Mouse (Mus musculus) embryonic stem cell, embryonic (primary cell): ENCODE measurements around the gene Tdrd12.

Source experiments
- CTCF ChIA-PET, 4 experiments: fragments of 300-600 bp in 2 of 4; fragments of 350-600 bp in 2 of 4; sonication (Branson Sonifier 250); formaldehyde crosslinking; loops; one replicate each; lab custom pipeline; 2022; ENCODE audit warnings: inconsistent platforms in 2 of 4; lab: Charles Lee
- POLR2A ChIA-PET, 4 experiments: fragments of 300-600 bp in 2 of 4; fragments of 350-600 bp in 2 of 4; sonication (Branson Sonifier 250); formaldehyde crosslinking; loops; one replicate each; lab custom pipeline; 2022; ENCODE audit warnings: antibody characterized with exemption in 4 of 4, inconsistent platforms in 1 of 4; lab: Charles Lee

The Tdrd12 gene

DNA sequence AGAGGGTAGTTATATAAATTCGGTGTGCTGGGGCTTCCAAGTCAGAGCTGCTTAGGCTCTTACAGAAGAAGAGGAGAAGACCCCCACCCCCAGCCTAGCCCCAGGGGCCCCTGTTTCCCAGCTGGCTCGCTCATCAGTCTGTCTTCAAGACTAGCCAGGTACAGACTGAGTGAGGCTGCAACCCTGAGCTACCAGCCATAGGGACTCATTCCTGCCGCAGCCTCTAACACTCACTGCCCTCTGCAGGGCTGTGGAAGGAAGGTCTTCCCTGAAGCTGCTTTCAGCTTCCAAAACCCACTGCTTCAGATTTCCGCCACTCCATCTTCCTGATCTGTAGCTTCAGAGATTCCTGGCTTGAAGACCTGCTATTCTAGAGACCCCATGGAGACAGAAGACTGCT lies 35.5 kb downstream of the Tdrd12 start:
- ChIA-PET POLR2A (interaction anchor here in 2 of 4 experiments (0.7 to 3.0 kb wide), 7 partner anchors 13 to 232 kb away, joined by 3 to 16 read pairs (median 4); partner anchors contain the start of genes Cep89 (in 1 of the 2) and Faap24 (in 1 of the 2)), CTCF (interaction anchor here in 2 of 4 experiments (1.0 to 1.3 kb wide), 6 partner anchors 13 to 108 kb away, joined by 3 to 4 read pairs (median 3); no protein-coding TSS in a partner anchor)

DNA sequence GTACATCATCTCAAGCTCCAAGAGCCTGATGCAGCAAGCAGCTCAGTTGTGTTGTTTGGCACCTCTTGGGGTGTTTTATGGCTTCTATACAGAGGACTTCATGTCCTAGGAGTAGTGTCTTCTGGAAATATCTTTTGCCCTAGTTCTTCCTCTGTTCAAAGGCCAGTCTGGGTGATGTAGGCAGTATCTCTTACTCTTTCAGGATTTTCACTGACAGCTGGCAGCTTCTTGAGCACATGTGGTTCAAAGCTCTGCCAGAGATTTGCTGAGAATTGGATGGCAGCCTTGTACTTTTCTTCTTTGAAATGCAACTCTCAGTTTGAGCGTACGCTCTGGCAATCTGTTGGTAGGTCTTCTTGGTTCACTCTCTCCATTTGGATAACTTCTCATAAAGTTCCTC lies 40.0 kb downstream of the Tdrd12 start:
- CTCF ChIA-PET, result interaction anchor here in 1 of 4 experiments (1.0 kb wide), 1 partner anchor 131 kb away, joined by 3 read pairs; no protein-coding TSS in a partner anchor
- POLR2A ChIA-PET, result no interaction called here

DNA sequence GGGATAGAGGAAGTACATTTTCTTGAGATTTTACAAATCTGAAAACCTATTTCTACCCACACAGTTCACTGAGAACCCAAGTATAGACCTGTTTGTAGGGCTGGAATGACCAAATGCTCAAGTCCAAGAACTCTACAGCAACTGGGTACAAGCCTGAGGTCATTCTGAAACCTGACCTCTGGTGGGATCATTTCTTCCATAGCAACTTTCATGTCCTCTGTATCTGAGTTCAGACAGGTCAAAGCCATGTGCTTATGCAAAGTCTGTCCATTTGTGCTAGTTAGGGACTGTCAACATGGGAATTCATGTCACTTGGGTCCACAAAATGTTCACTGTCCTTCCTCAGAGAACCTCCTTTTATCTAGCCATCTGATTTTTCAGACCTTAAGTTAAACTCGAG lies 46.5 kb downstream of the Tdrd12 start:
- ChIA-PET CTCF (no interaction called here), POLR2A (no interaction called here)

DNA sequence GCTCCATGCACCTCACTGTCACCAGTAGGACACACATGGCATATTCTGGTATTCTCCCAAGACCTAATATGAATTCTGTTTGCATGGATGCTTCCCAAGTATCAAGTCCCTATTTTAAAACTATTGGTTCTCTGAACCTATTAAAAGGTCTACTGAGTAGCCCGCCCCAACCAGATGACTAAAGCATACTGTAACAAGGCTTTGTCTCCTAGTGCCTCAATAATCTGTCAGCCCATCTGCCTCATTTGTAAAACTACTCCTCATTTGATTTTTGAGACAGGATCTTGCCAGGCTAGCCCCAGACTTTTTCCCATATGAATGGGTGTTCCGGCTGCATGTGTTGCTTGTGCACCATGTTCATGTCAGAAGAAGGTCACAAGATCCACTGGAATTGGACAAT lies 47.4 kb downstream of the Tdrd12 start:
- POLR2A ChIA-PET, result interaction anchor here in 2 of 4 experiments (0.6 to 1.7 kb wide), 2 partner anchors 25 to 116 kb away, joined by 3 to 5 read pairs; no protein-coding TSS in a partner anchor
- CTCF ChIA-PET, result no interaction called here

DNA sequence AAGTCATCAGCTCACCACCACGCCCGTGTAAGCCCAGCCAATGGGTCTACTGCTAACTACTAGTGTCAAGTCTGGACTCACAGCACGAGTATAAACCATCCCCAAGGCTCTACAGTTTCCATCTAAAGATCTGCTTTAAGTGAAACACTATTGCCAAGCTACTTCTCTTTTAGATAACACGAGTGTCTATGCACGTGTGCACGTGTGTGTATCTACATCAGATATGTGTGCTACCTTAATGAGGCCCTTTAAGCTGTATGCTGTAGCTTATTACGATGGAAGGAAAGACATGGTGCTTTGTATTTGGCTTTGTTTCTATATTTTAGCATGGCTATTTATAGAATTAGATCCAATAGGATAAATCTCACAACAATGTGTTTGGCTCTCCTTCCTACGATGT lies 51.0 kb downstream of the Tdrd12 start:
- ChIA-PET POLR2A (interaction anchor here in 1 of 4 experiments (1.1 to 3.3 kb wide), 4 partner anchors 12 to 44 kb away, joined by 3 to 16 read pairs (median 4); no protein-coding TSS in a partner anchor), CTCF (no interaction called here)

DNA sequence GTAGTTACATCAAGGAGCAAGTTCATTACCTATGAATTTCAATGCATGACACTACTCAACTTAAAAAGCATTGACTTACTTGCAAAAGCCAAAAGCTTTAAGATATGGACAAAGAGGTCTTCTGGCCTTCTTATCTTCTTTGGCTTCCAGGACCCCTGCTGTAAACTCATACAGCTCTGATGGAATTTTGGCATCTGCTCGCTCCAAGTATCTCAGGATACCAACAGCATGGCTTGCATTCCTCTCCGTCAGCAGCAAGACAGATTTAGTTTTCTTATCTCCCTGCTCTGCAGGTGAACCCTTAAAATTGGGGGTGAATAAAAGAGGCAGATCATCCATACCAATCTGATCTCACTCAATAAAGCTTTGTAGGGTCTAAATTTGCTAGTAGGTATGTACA lies 52.4 kb downstream of the Tdrd12 start:
- POLR2A ChIA-PET, result interaction anchor here in 1 of 4 experiments (1.5 to 3.3 kb wide), 2 partner anchors 16 to 50 kb away, joined by 3 to 16 read pairs; no protein-coding TSS in a partner anchor

DNA sequence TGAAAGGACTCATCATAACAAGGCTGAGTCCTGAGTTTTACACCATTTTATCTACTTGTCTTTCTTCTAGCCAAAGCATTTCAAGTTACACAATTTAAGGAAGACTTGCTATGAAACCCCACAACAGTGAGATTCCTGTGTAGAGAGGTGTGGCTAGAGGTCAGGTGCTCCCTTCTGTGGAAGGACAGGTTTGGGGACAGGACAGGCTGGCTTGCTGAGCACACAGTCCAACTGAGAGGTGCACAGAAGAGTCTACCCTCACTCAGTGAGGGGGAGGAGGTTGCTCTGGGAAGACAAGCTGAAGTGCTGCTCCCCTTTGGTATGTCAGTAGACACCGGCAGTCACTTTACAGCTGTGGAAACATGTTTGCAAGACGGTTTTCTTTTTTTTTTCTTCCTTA lies 61.1 kb downstream of the Tdrd12 start:
- CTCF ChIA-PET, result no interaction called here

More for the DNA sequence above, 52.4 kb downstream of the Tdrd12 start:
- CTCF ChIA-PET, result interaction anchor here in 1 of 4 experiments (0.5 kb wide), 1 partner anchor 114 kb away, joined by 3 read pairs; no protein-coding TSS in a partner anchor

DNA sequence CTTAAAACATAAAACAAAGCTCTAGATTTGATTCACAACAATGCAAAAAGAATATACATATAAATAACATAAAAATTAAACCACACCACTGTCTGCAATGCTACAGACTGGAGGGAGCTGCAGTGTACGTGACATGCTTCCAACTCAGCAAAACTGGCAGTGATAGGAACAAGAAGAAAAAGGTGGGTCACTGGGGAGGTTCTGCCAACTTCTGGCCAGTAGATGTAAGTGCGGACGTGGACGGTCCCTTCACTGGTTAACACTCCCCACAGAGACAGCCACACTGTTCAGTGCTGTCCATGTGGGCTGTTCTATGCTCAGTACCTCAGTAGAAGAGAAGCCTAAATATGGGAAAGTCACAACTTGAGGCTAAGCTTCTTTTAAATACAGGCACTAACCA lies 66.8 kb downstream of the Tdrd12 start:
- POLR2A ChIA-PET, result interaction anchor here in 1 of 4 experiments (0.6 kb wide), 2 partner anchors 83 to 142 kb away, joined by 3 to 4 read pairs; no protein-coding TSS in a partner anchor
- CTCF ChIA-PET, result interaction anchor here in 1 of 4 experiments (1.0 kb wide), 1 partner anchor 112 kb away, joined by 4 read pairs; no protein-coding TSS in a partner anchor

More for the DNA sequence above, 61.1 kb downstream of the Tdrd12 start:
- POLR2A ChIA-PET, result interaction anchor here in 1 of 4 experiments (1.2 to 1.3 kb wide), 2 partner anchors 30 to 41 kb away, joined by 4 read pairs; no protein-coding TSS in a partner anchor

DNA sequence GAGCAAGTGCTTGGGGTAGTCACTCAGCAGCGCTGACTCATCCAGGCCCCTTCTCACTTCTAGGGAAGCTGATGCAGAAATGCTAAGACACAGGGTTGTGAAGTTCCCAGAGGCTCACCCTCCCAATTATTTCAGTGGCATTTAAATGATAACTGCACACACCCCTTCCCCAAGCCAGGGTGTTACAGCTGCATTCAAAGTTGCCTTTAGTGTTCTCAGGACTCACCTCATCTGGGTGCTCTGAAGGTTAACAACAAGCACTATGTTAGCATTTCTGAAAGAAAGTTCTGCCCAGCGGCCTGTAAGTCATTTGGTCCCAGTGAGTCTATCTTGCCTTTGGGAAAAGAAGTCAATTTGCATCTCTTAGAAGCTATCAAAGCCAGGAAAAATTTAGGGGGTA lies 69.7 kb downstream of the Tdrd12 start:
- ChIA-PET POLR2A (interaction anchor here in 3 of 4 experiments (0.6 to 3.8 kb wide), 8 partner anchors 12 to 553 kb away, joined by 3 to 30 read pairs (median 4); partner anchors contain the start of genes Slc7a9 (in 2 of the 3), Cep89 (in 1 of the 3) and Faap24 (in 1 of the 3)), CTCF (no interaction called here)

DNA sequence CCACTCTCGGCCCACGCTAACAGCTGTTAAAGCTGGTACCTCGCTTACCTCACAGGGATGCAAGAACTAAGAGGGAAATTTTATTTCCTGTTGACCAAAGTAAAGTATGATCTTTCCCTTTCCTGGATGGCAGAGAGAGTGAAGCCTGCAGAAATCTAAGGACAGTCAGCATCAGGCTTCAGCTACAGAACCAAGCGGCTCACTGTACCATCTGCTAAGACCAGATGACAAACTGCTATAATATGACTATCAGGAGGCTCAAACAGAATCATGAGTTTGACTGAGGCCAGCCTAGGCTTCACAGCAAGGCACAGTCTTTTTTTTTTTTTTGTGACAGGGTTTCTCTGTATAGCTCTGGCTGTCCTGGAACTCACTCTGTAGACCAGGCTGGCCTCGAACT lies 72.5 kb downstream of the Tdrd12 start:
- CTCF ChIA-PET, result interaction anchor here in 2 of 4 experiments (0.7 to 1.4 kb wide), 3 partner anchors 36 to 616 kb away, joined by 3 read pairs; no protein-coding TSS in a partner anchor

DNA sequence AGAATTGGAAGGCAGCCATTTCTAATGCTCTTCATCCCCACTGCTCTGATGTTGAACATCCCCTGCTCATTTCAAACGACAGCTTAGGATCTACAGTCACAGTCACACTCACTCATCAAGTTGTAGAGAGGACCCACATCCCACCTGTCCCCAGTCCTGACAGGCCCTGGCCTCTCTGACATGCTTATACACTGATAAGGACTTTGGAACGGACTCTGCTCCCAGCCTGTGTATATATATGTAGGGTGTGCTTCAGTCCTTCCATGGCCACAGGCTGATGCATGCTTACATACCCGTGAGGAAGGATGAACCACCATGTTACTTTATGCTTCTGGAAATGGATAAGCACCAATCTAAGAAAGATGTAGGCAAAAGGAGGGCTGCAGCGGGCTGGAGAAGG lies 76.6 kb downstream of the Tdrd12 start:
- ChIA-PET CTCF (interaction anchor here in 1 of 4 experiments (0.7 kb wide), 1 partner anchor 926 kb away, joined by 3 read pairs; no protein-coding TSS in a partner anchor), POLR2A (no interaction called here)

More for the DNA sequence above, 72.5 kb downstream of the Tdrd12 start:
- POLR2A ChIA-PET, result interaction anchor here in 2 of 4 experiments (1.1 to 3.8 kb wide), 3 partner anchors 16 to 49 kb away, joined by 3 to 30 read pairs (median 6); partner anchors contain the start of gene Slc7a9 (in 1 of the 2)

DNA sequence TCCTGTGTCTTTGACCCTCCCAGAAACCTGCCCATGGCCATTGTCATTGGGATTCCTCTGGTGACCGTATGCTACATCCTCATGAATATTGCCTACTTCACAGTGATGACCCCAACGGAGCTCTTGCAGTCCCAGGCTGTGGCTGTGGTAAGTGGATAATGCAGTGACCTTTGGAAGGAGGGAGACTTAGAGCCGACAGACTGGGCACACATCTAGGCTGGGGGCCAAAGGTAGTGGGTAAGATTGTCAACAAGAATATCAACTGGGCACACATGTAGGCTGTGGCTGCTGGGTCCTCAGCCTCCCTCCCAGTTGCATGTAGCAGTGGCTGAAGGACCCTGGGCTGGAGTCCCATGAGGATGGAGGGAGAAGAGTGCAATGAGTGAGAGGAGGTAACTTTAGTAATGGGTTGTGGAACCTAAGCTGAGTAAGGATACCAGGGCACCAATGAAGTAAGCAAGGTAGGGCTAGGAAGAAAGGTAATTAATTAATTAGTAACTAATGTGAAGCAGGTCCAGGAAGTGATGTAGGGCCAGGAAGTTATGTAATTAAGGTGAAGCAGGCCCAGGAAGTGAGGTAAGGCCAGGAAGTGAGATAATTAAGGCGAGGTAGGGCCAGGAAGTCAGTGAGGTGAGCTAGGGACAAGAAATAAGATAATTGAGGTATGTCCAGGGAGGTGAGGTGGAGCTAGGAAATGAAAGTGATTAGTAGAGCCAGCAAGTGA lies 81.3 kb downstream of the Tdrd12 start:
- CTCF ChIA-PET, result interaction anchor here in 1 of 4 experiments (0.5 kb wide), 1 partner anchor 178 kb away, joined by 3 read pairs; no protein-coding TSS in a partner anchor
- POLR2A ChIA-PET, result interaction anchor here in 2 of 4 experiments (0.9 to 1.5 kb wide), 4 partner anchors 9 to 33 kb away, joined by 3 to 7 read pairs (median 4); no protein-coding TSS in a partner anchor

DNA sequence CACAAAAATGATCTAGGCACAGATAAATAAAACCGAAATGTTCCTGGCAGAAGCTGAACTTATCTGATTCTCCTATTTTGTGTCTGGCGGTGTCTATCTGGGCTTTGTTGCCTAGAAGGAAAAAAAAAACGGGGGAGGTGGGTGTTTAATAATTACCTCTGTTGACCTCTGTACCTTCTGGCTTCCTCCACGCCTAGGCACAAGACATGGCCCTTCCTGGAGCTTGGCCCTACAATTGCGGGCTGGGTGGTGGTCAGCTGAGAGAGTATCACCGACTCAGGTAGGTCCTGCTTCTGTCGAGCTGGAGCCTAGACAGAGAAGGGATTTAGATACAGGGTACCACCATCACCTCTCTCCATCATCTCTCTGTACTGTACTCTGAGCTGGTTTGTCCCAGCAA lies 88.7 kb downstream of the Tdrd12 start:
- POLR2A ChIA-PET, result interaction anchor here in 3 of 4 experiments (0.5 to 5.3 kb wide), 7 partner anchors 11 to 106 kb away, joined by 3 to 30 read pairs (median 4); no protein-coding TSS in a partner anchor
- CTCF ChIA-PET, result interaction anchor here in 1 of 4 experiments (0.7 kb wide), 1 partner anchor 519 kb away, joined by 11 read pairs; no protein-coding TSS in a partner anchor

DNA sequence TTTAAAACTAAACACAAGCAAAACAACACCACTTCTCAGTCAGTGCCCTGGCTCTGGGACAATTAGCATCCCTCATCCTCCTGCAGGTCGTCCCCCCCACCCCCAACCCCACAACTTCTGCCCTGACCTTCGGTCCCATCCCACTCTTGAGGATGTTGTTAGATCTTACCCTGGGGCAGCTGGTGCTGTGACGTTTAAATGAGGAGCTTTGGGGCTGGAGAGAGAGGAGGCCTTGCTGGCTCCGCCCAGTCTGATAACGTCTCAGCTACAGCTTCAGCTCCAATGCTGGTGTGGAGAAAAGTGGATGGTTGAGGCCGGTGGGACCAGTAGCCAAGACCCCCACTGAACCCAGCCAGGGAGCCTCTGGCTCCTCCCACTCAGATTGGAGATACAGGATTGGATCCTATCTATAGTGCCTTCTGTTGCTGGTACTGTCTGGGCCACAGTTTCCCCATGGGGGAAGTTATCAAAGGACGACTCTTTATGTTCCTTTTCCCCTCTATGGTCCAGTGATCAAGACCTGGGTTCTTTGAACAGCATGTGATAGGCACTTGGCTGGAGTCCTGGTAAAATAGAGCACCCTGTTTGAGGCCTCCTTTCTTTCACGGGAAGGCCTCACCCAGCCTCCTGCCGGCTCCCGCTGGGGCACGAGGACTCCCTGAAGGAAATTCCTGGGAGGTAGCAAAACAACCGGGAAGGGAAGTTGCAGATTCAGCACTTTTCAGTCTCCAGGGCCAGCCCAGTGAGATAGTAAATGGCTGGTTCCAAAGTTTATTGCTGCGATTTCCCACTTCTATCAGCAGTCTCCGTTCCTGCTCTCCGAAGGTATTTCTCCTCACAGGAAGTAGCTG lies 89.3 kb downstream of the Tdrd12 start, which contains the start of gene Slc7a9:
Gene Slc7a9, plus strand, starts transcription at position 801 of the 851 bp plus-strand sequence.
- ChIA-PET CTCF (interaction anchor here in 2 of 4 experiments (0.6 to 1.2 kb wide), 3 partner anchors 13 to 518 kb away, joined by 3 to 11 read pairs (median 6); no protein-coding TSS in a partner anchor), POLR2A (interaction anchor here in 3 of 4 experiments (0.6 to 5.3 kb wide), 19 partner anchors 8 to 356 kb away, joined by 3 to 30 read pairs (median 4); partner anchors contain the start of genes Ankrd27 (in 1 of the 3), Gpatch1 (in 1 of the 3) and Rhpn2 (in 1 of the 3))

DNA sequence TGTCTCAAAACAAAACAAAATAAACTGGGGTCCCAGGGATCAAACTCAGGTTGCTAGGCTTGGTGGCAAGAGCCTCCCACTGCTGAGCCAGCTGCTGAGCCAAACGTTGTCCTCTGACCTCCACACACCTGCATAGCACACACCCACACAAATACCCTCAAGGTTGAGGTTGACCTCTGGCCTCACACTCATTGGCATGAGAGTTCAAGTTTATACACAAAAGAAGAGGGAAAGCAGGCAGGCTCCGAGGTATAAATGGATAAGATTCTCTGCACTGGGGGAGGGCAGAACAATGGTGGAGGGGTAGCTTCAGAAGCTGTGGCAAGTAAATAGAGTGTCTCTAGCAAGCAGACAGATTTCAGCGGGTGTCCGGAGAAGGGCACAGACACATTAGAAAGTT lies 90.0 kb downstream of the Tdrd12 start:
- POLR2A ChIA-PET, result interaction anchor here in 3 of 4 experiments (0.6 to 5.3 kb wide), 23 partner anchors 9 to 1959 kb away, joined by 3 to 30 read pairs (median 5); partner anchors contain the start of genes Ankrd27 (in 1 of the 3), Gpatch1 (in 1 of the 3) and Rhpn2 (in 1 of the 3)
- CTCF ChIA-PET, result interaction anchor here in 3 of 4 experiments (0.6 to 1.2 kb wide), 6 partner anchors 12 to 234 kb away, joined by 3 to 6 read pairs (median 4); no protein-coding TSS in a partner anchor

DNA sequence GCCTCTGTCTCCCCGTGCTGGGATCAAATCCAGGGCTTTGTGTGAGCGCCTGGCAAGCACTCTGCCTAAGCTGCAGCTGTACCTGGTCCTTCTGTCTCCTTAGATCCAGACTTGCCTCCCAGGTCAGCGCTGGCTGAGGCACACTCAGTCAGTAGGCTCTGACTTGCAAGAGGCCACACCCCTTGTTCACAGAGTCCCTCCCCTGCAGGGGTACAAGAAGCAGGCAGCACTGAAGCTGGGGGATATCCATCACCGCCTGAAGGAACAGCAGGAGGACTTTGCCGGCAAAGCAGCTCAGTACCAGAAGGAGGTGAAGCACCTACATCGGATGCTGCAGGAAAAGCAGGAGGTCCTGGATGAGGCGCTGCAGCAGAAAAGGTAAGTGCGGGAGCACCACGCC lies 102.3 kb downstream of the Tdrd12 start:
- ChIA-PET CTCF (interaction anchor here in 1 of 4 experiments (0.6 to 0.7 kb wide), 2 partner anchors 13 to 67 kb away, joined by 3 read pairs; no protein-coding TSS in a partner anchor), POLR2A (interaction anchor here in 2 of 4 experiments (1.3 to 2.9 kb wide), 6 partner anchors 9 to 43 kb away, joined by 3 to 10 read pairs (median 4); partner anchors contain the start of gene Slc7a9 (in 1 of the 2))

DNA sequence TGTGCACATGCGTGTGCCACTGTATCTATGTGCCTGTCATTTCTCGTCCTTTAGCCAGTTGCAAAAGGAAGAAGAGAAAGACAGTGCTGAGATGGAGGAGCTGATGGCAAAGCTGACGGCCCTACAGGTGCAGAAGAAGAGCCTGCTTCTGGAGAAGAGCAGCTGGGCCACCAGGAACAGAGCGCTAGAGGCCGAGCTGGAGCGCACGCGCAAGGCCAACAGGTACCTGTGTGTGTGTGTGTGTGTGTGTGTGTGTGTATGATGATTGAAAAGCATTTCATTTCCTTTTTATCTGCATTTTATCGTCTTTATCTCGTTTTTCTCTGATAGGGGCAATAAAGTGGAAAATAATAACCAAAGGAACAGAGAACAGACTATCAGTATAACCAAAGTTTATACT lies 109.4 kb downstream of the Tdrd12 start:
- CTCF ChIA-PET, result interaction anchor here in 1 of 4 experiments (0.6 kb wide), 1 partner anchor 178 kb away, joined by 7 read pairs; no protein-coding TSS in a partner anchor
- POLR2A ChIA-PET, result interaction anchor here in 1 of 4 experiments (0.6 kb wide), 1 partner anchor 328 kb away, joined by 3 read pairs; no protein-coding TSS in a partner anchor
